Mouse (Mus musculus) neural tube, embryonic 14.5 days (tissue): Measurements from ENCODE around the gene Mrpl45. TPM values are rescaled to one million over a fixed set of nuclear protein-coding genes. Genes with fewer than 3 reads are reported as not detected.
A peak's percentile ranks its signal among the peaks of the same experiment; 100 is the strongest.
"Not testable (repeated sequence)": the region's sequence is repeated elsewhere in the genome, so short reads cannot be mapped to it uniquely, and the experiment has no call there.

Source experiments
- ATAC-seq: fragments of 200-750 bp; cut with Nextera tagmentation; 2 replicates; pipeline ENCODE4 v1.8.0; 2017; ENCODE audit warnings: low read depth, mild to moderate bottlenecking, moderate TSS enrichment, moderate library complexity
- H3K27ac ChIP-seq: fragments of 300-500 bp; sonication (generic); 2 replicates; pipeline ENCODE4 v1.5.1; 2014; ENCODE audit warnings: low read depth, mild to moderate bottlenecking, control low read depth, low read length, moderate library complexity, mixed read lengths
- H3K27me3 ChIP-seq: fragments of 300-500 bp; sonication (generic); 2 replicates; pipeline ENCODE4 v1.6.1; 2014; ENCODE audit warnings: low read length; ENCODE audit not compliant: control insufficient read depth, insufficient read depth
- H3K36me3 ChIP-seq: fragments of 300-500 bp; sonication (generic); 2 replicates; pipeline ENCODE4 v1.6.1; 2014; ENCODE audit warnings: low read length, mixed read lengths; ENCODE audit not compliant: control insufficient read depth, insufficient read depth
- H3K4me1 ChIP-seq: fragments of 300-500 bp; sonication (generic); 2 replicates; pipeline ENCODE4 v1.6.1; 2014; ENCODE audit warnings: low read length; ENCODE audit not compliant: control insufficient read depth, insufficient read depth
- H3K4me2 ChIP-seq: fragments of 300-500 bp; sonication (generic); 2 replicates; pipeline ENCODE4 v1.6.1; 2014; ENCODE audit warnings: mild to moderate bottlenecking, low read depth, low read length, control low read depth
- H3K4me3 ChIP-seq: fragments of 300-500 bp; sonication (generic); 2 replicates; pipeline ENCODE4 v1.5.1; 2014; ENCODE audit warnings: low read depth, low read length, control low read depth, mixed read lengths
- H3K9ac ChIP-seq: fragments of 300-500 bp; sonication (generic); replicated peaks from 2 replicates; pipeline ENCODE4 v1.6.1; 2014; ENCODE audit warnings: low read depth, mild to moderate bottlenecking, control low read depth, low read length, mixed read lengths
- H3K9me3 ChIP-seq: fragments of 300-500 bp; sonication (generic); 2 replicates; pipeline ENCODE4 v1.6.1; 2016; ENCODE audit warnings: low read length; ENCODE audit not compliant: control insufficient read depth
- WGBS: fragments of 180-500 bp; shearing (Covaris S2); extraction: QIAGEN DNeasy Blood & Tissue Kit; methylation state at CpG from one replicate; pipeline ENCODE4 v1.1.7; 2014; 5-methylcytosine and 5-hydroxymethylcytosine counted together
- polyA plus RNA-seq: library from polyadenylated mRNA; unstranded; fragments of >200 nt; fragmentation: Nextera tagmentation; extraction: Ambion mirVana; gene quantifications from 2 replicates; pipeline ENCODE4 v1.2.1, GENCODE M21; 2014

The Mrpl45 gene
- polyA plus RNA-seq, 1 experiment from 2014 or later: 43.9 TPM

DNA sequence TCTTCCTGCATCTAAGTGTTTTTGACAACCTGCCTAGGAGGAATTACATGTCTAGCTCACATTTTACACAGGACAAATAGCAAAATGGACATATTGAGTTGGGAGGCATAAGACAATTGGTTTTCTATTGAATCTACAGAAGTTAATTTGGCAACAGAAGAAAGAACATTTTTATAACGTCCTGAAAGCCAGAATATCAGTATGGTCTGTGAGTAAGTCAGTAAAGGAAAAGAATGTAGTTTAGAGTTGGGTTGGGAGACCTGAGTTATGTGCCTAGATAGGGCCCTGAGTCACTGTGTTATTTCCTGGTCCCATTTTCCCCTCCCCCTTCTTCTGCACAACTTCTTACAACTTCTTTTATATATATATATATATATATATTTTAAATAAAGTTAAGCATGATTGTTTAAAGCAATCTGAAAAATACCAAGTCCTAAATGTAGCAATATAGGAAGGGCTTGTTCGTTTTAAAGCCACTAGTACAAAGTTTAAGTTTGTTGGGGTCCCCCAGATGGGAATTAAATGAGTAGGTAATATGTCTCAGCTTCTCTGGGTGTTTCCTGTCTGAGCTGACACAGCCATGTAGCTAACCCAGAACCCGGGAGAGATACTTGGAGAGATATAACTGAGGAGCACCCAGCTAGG, 6.6 kb upstream of the Mrpl45 start:
- Histone ChIP-seq H3K9ac (no peak overlapping the region), H3K36me3 (no peaks in the 10 kb centered on the region), H3K4me3 (peak overlapping the region; percentile 28; the same call in 1 of the 2 replicates), H3K4me1 (peaks cover 5% of the 10 kb centered on the region; the same call in 1 of the 2 replicates), H3K27ac (no peak overlapping the region), H3K9me3 (no peaks in the 10 kb centered on the region), H3K4me2 (peak overlapping the region; percentile 69; the same call in 1 of the 2 replicates), H3K27me3 (no peaks in the 10 kb centered on the region)
- no peak for ATAC-seq
- WGBS: 49% methylated on average over 3 of the region's 3 CpGs

DNA sequence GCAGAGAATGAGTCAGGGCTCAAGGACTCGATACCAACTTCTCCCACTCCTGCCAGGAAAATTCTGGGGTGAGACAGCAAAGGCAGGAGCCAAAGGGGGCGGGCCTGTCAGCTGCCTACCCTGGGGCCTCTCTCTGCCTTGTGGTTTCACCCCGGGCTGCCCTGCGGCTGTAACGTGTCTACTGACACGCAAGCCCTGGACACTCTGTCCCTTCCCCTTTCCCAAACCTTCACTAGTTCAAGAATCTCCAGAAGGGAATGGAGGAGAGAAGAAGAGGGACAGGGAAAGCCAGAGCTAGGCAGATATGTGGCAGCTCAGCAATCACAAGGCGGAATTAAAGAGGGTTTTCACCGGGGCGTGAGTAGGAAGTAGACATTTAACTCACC, 6.1 kb upstream of the Mrpl45 start:
- 5% methylated on average over 9 of the region's 9 CpGs for WGBS
- Histone ChIP-seq H3K27ac (no peak overlapping the region), H3K9ac (peak overlapping the region; percentile 39; the same call in 1 of the 2 replicates), H3K36me3 (no peaks in the 10 kb centered on the region), H3K4me2 (peak overlapping the region; percentile 69), H3K9me3 (no peaks in the 10 kb centered on the region), H3K27me3 (no peaks in the 10 kb centered on the region), H3K4me1 (peaks cover 5% of the 10 kb centered on the region; the same call in 1 of the 2 replicates), H3K4me3 (peak overlapping the region; percentile 28)
- ATAC-seq: no peak

GRCm38 (mm10) chr11:97309911-97310571, 5.5 kb upstream of the Mrpl45 start:
- Histone ChIP-seq H3K4me2 (peak overlapping the region; percentile 69), H3K27me3 (no peaks in the 10 kb centered on the region), H3K4me1 (peaks cover 5% of the 10 kb centered on the region; the same call in 1 of the 2 replicates), H3K9ac (peak overlapping the region; percentile 39; the same call in 1 of the 2 replicates), H3K4me3 (peak overlapping the region; percentile 28), H3K36me3 (no peaks in the 10 kb centered on the region), H3K9me3 (no peaks in the 10 kb centered on the region), H3K27ac (no peak overlapping the region)
- peak; percentile 65 for ATAC-seq
- under 1% methylated on average over 25 of the region's 25 CpGs for WGBS

DNA sequence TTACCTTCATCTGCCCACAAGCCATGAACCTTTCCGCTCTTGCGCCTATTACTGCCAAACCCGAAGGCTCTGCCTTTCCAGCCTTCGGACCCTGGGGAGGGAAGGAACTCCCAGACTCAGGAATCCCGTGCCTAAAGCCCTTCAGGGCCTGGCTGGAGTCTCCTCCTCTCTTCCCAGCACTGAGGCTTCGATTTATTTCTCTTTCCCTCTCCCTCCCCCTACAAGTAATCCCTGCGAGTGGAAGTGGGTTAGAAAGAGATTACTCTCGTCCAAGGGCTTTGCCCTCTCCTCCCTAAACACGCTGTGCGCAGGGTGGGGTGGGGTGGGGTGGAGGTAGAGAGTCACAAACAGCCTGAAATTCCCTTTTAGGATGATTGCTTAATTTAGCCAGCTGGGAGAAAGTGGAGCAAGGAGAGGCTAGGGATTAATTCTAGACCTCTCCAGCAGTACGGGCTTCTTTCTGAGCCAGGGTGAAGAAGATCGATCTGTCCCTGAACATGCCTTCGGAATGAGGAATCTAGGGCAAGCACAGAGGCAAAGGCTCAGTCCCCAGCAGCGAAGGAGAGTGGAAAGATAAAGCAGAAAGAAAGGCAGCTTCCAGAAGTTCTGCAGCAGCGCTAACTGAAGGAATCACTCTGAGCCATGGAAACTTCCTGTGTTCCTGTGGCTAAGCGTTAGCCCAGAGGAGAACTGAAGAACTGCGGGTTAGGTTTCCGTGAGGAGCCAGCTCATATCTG, 4.5 kb upstream of the Mrpl45 start:
- H3K4me3 ChIP-seq: peak overlapping the region; percentile 4; the same call in 1 of the 2 replicates
- no peaks in the 10 kb centered on the region for H3K27me3 ChIP-seq
- H3K27ac ChIP-seq: peak overlapping the region; percentile 48; the same call in 1 of the 2 replicates
- H3K36me3 ChIP-seq: no peaks in the 10 kb centered on the region
- WGBS: 6% methylated on average over 18 of the region's 18 CpGs
- H3K4me1 ChIP-seq: peaks cover 5% of the 10 kb centered on the region; the same call in 1 of the 2 replicates
- no peak overlapping the region for H3K9ac ChIP-seq
- peak overlapping the region; percentile 69 for H3K4me2 ChIP-seq
- no peak for ATAC-seq
- no peaks in the 10 kb centered on the region for H3K9me3 ChIP-seq

GRCm38 (mm10) chr11:97312871-97313270, 2.6 kb upstream of the Mrpl45 start:
- H3K36me3 ChIP-seq, H3K9me3 ChIP-seq, ATAC-seq, H3K27me3 ChIP-seq, H3K4me2 ChIP-seq, H3K9ac ChIP-seq, H3K27ac ChIP-seq, H3K4me1 ChIP-seq, H3K4me3 ChIP-seq: not testable (repeated sequence)
- 87% methylated on average over 1 of the region's 1 CpGs for WGBS

DNA sequence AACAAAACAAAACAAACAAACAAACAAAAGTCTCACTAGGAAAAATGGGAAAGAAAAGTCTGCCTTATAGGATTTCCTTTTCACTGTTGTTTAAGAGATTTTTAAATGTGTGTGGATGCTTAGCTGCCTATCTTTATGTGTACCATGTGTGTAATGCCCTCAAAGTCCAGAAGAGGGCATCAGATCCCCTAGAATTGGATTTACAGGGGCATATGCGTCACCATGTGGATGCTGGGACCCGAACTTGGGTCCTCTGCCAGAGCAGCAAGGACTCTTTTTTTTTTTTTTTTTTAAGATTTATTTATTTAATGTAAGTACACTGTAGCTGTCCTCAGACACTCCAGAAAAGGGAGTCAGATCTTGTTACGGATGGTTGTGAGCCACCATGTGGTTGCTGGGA, 1.4 kb upstream of the Mrpl45 start:
- H3K4me1 ChIP-seq: peaks cover 9% of the 10 kb centered on the region; the same call in 1 of the 2 replicates
- no peak overlapping the region for H3K9ac ChIP-seq
- ATAC-seq: no peak
- no peak overlapping the region for H3K27ac ChIP-seq
- H3K4me3 ChIP-seq: no peak overlapping the region
- H3K27me3 ChIP-seq: no peaks in the 10 kb centered on the region
- no peaks in the 10 kb centered on the region for H3K9me3 ChIP-seq
- H3K36me3 ChIP-seq: no peaks in the 10 kb centered on the region
- 98% methylated on average over 3 of the region's 3 CpGs for WGBS
- H3K4me2 ChIP-seq: no peak overlapping the region

- H3K27ac ChIP-seq: peak overlapping the region; percentile 44; the same call in 1 of the 2 replicates
- WGBS: 51% methylated on average over 8 of the region's 8 CpGs
- H3K4me3 ChIP-seq: peak overlapping the region; percentile 46
- H3K36me3 ChIP-seq: no peaks in the 10 kb centered on the region
- no peak overlapping the region for H3K9ac ChIP-seq
- H3K27me3 ChIP-seq: no peaks in the 10 kb centered on the region
- no peaks in the 10 kb centered on the region for H3K9me3 ChIP-seq
- H3K4me2 ChIP-seq: peak overlapping the region; percentile 55
- H3K4me1 ChIP-seq: peaks cover 9% of the 10 kb centered on the region; the same call in 1 of the 2 replicates
- no peak for ATAC-seq
Measured at GRCm38 (mm10) chr11:97314751-97315503, 589 bp upstream of the Mrpl45 start.

DNA sequence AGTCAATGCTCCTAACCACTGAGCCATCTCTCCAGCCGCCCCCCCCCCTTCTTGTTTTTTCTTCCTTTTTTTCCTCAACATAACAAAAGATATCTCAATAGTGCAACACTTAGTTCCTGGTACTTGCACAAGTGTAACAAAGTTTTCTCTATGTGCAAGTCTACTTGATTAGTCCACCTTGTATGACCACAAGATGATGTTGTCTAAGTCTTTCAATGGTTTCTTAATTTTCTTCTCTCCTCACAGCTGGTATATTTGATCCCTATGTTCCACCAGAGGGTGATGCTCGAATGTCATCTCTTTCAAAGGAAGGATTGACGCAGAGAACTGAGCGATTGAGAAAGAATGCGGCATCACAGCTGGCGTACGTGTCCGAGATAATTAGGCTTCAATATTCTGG, 5.7 kb downstream of the Mrpl45 start:
- Histone ChIP-seq H3K27ac (no peak overlapping the region), H3K36me3 (peaks cover 10% of the 10 kb centered on the region; the same call in 1 of the 2 replicates), H3K9ac (no peak overlapping the region), H3K27me3 (no peaks in the 10 kb centered on the region), H3K4me2 (no peak overlapping the region), H3K4me1 (peaks cover 3% of the 10 kb centered on the region; the same call in 1 of the 2 replicates), H3K4me3 (no peak overlapping the region), H3K9me3 (no peaks in the 10 kb centered on the region)
- no peak for ATAC-seq
- 94% methylated on average over 8 of the region's 8 CpGs for WGBS
